Mouse (Mus musculus) 416B (cell line): ENCODE measurements at regions not wholly inside any gene's neighbourhood (a gene's known extent, or its start where the extent isn't known, plus 50 kb on each side); places are given as distances from the start of the nearest gene placed in this dataset.

Experiments
- DNase-seq: peaks from one replicate; pipeline ENCODE4 v3.0.0; 2011; ENCODE audit warnings: low read depth

- DNase-seq: peak; percentile 8
These were observed 61.0 kb downstream of the 1700020N15Rik start for GRCm38 (mm10) chrX:70006113-70006512.

GRCm38 (mm10) chrX:70007077-70007476, 62.0 kb downstream of the 1700020N15Rik start:
- DNase-seq: no peak
